In genomic region chr9:119402253-119403235, GRCm38 (mm10) we compare ENCODE assay signal across 8 mouse cellular contexts. TPM values are rescaled to one million over a fixed set of nuclear protein-coding genes. Genes with fewer than 3 reads are reported as not detected.
DNase-seq lines count a peak whose midpoint lies in the region; ATAC-seq and TF ChIP-seq lines count a peak whose summit lies in the region.

No protein-coding gene starts in this region.

- no peaks in the 10 kb centered on the region for H3K27me3 ChIP-seq in heart, embryonic 16.5 days (ENCODE audit: control insufficient read depth, insufficient read depth, low read length)

- peak overlapping the region; percentile 98 for H3K9ac ChIP-seq in heart, embryonic 16.5 days (ENCODE audit: low read length)

- H3K36me3 ChIP-seq in heart, embryonic 16.5 days (ENCODE audit: control insufficient read depth, insufficient read depth) = no peaks in the 10 kb centered on the region

- peaks cover 1% of the 10 kb centered on the region; the same call in 1 of the 2 replicates for H3K4me1 ChIP-seq in bone marrow, adult 2 months (ENCODE audit: control insufficient read depth, insufficient read depth, low read length)
- peaks cover 3% of the 10 kb centered on the region; the same call in 1 of the 2 replicates for H3K4me1 ChIP-seq in embryonic fibroblast, embryonic 13.5 days (ENCODE audit: control insufficient read depth, insufficient read depth, low read length)
- H3K4me1 ChIP-seq in heart, embryonic 16.5 days (ENCODE audit: control insufficient read depth, insufficient read depth, low read length) = peaks cover 10% of the 10 kb centered on the region
- H3K4me1 ChIP-seq in lung, adult 2 months (ENCODE audit: control insufficient read depth, insufficient read depth, low read length) = peaks cover 7% of the 10 kb centered on the region

- H3K4me2 ChIP-seq in heart, embryonic 16.5 days (ENCODE audit: low read depth, low read length) = peak overlapping the region; percentile 81

- H3K9me3 ChIP-seq in heart, embryonic 16.5 days (replicated peaks; ENCODE audit: control insufficient read depth, low read length) = no peaks in the 10 kb centered on the region

- under 1% methylated on average over 115 of the region's 127 CpGs for WGBS in bone marrow, adult 2 months
- under 1% methylated on average over 121 of the region's 127 CpGs for WGBS in heart, embryonic 16.5 days
- under 1% methylated on average over 127 of the region's 127 CpGs for WGBS in lung, adult 2 months

- peak overlapping the region; percentile 52; the same call in 1 of the 2 replicates for H3K27ac ChIP-seq in bone marrow, adult 2 months (ENCODE audit: control insufficient read depth, insufficient read depth, low read depth, low read length, poor library complexity)
- no peak overlapping the region for H3K27ac ChIP-seq in embryonic fibroblast, embryonic 13.5 days (ENCODE audit: insufficient read depth, low read length)
- peak overlapping the region; percentile 98 for H3K27ac ChIP-seq in heart, embryonic 16.5 days (ENCODE audit: low read length)

- H3K4me3 ChIP-seq in bone marrow, adult 2 months (replicated peaks; ENCODE audit: control insufficient read depth, low read depth, low read length) = peak overlapping the region; percentile 57
- peak overlapping the region; percentile 60 for H3K4me3 ChIP-seq in embryonic fibroblast, embryonic 13.5 days (ENCODE audit: insufficient read depth, low read length)
- peak overlapping the region; percentile 87 for H3K4me3 ChIP-seq in heart, embryonic 16.5 days (ENCODE audit: low read length)
- peak overlapping the region; percentile 75 for H3K4me3 ChIP-seq in lung, adult 2 months (replicated peaks; ENCODE audit: extremely low read depth, low read depth, low read length)

- DNase-seq in CD4-positive helper T cell, adult 2 months (ENCODE audit: low read depth, low spot score) = peak; percentile 21
- DNase-seq in kidney, postnatal 36 days = peak; percentile 28 to 70
- DNase-seq in lung, adult 2 months = peak; percentile 61
- peak; percentile 26 for DNase-seq in ovary, postnatal 10 days (ENCODE audit: low spot score)
- peak; percentile 54 for DNase-seq in urinary bladder, adult 2 months (ENCODE audit: low spot score)

- TF ChIP-seq POLR2A in bone marrow, adult 2 months (IDR thresholded peaks at IDR 0.05; ENCODE audit: borderline replicate concordance, control insufficient read depth, low read depth, low read length) = no peak
- TF ChIP-seq POLR2A in embryonic fibroblast, embryonic 13.5 days (IDR thresholded peaks at IDR 0.05; ENCODE audit: low read depth, low read length) = no peak
- TF ChIP-seq POLR2A in lung, adult 2 months (IDR thresholded peaks at IDR 0.05; ENCODE audit: borderline replicate concordance, extremely low read depth, low read depth, low read length) = no peak

- peak; percentile 35; the same call in 1 of the 2 replicates for ATAC-seq in heart, embryonic 16.5 days (replicated peaks; ENCODE audit: extremely low read depth, insufficient read depth, low FRiP score)

- no peak for TF ChIP-seq CTCF in bone marrow, adult 2 months (IDR thresholded peaks at IDR 0.05; ENCODE audit: control insufficient read depth, insufficient read depth, low read length)
- no peak for TF ChIP-seq CTCF in embryonic fibroblast, embryonic 13.5 days (IDR thresholded peaks at IDR 0.05; ENCODE audit: borderline replicate concordance, insufficient read depth, low read length)
- TF ChIP-seq CTCF in lung, adult 2 months (IDR thresholded peaks at IDR 0.05; ENCODE audit: insufficient read depth, low read length) = no peak

RNA-seq across cellular contexts. Expression of gene Acvr2b, which starts 0.6 kb away (rescaled TPM):
- polyA plus RNA-seq in bone marrow, adult 2 months (2011; ENCODE audit: insufficient read depth, insufficient read length, low replicate concordance, missing spikeins) = 0.47 and 2.8 TPM in 2 replicates
- polyA plus RNA-seq in embryonic fibroblast, embryonic 13.5 days (2011; ENCODE audit: insufficient read length, low read depth, missing spikeins) = 0.90 and 1.2 TPM in 2 replicates
- 7.3 and 8.6 TPM in 2 replicates for polyA plus RNA-seq in heart, embryonic 16.5 days (2015; fragmentation: Nextera tagmentation; extraction: Ambion mirVana)
- polyA plus RNA-seq in lung, adult 2 months (2012; rRNA removed) = 11.4 and 11.8 TPM in 2 replicates
- polyA plus RNA-seq in urinary bladder, adult 2 months (2012; rRNA removed) = 2.3 and 3.7 TPM in 2 replicates

RNA-seq across cellular contexts. Expression of gene Slc22a14, which starts 37.2 kb away (rescaled TPM):
- 2.0 and 8.0 TPM in 2 replicates for polyA plus RNA-seq in bone marrow, adult 2 months (2011; ENCODE audit: insufficient read depth, insufficient read length, low replicate concordance, missing spikeins)
- not detected in 2 replicates for polyA plus RNA-seq in embryonic fibroblast, embryonic 13.5 days (2011; ENCODE audit: insufficient read length, low read depth, missing spikeins)
- polyA plus RNA-seq in heart, embryonic 16.5 days (2015; fragmentation: Nextera tagmentation; extraction: Ambion mirVana) = 0.20 TPM in 1 of 2 replicates, not detected in the other
- 0.80 and 0.99 TPM in 2 replicates for polyA plus RNA-seq in lung, adult 2 months (2012; rRNA removed)
- polyA plus RNA-seq in urinary bladder, adult 2 months (2012; rRNA removed) = 0.16 and 0.40 TPM in 2 replicates

RNA-seq across cellular contexts. Expression of gene Exog, which starts 42.2 kb away (rescaled TPM):
- polyA plus RNA-seq in bone marrow, adult 2 months (2011; ENCODE audit: insufficient read depth, insufficient read length, low replicate concordance, missing spikeins) = 2.3 and 3.2 TPM in 2 replicates
- 7.9 and 8.3 TPM in 2 replicates for polyA plus RNA-seq in embryonic fibroblast, embryonic 13.5 days (2011; ENCODE audit: insufficient read length, low read depth, missing spikeins)
- 10.7 and 11.1 TPM in 2 replicates for polyA plus RNA-seq in heart, embryonic 16.5 days (2015; fragmentation: Nextera tagmentation; extraction: Ambion mirVana)
- polyA plus RNA-seq in lung, adult 2 months (2012; rRNA removed) = 1.8 and 3.2 TPM in 2 replicates
- 4.8 and 5.7 TPM in 2 replicates for polyA plus RNA-seq in urinary bladder, adult 2 months (2012; rRNA removed)

RNA-seq across cellular contexts. Expression of gene Xylb, which starts 45.4 kb away (rescaled TPM):
- polyA plus RNA-seq in bone marrow, adult 2 months (2011; ENCODE audit: insufficient read depth, insufficient read length, low replicate concordance, missing spikeins) = 1.5 and 2.3 TPM in 2 replicates
- 4.1 and 4.5 TPM in 2 replicates for polyA plus RNA-seq in embryonic fibroblast, embryonic 13.5 days (2011; ENCODE audit: insufficient read length, low read depth, missing spikeins)
- 1.00 and 1.1 TPM in 2 replicates for polyA plus RNA-seq in heart, embryonic 16.5 days (2015; fragmentation: Nextera tagmentation; extraction: Ambion mirVana)
- 6.7 and 7.0 TPM in 2 replicates for polyA plus RNA-seq in lung, adult 2 months (2012; rRNA removed)
- 1.4 and 1.6 TPM in 2 replicates for polyA plus RNA-seq in urinary bladder, adult 2 months (2012; rRNA removed)
